Mouse (Mus musculus): ENCODE data around the gene Gm10309. TPM values are rescaled to one million over a fixed set of nuclear protein-coding genes. Genes with fewer than 3 reads are reported as not detected.

The Gm10309 gene
- polyA plus RNA-seq, 1 experiment from 2014 or later = 0.11 TPM

DNA sequence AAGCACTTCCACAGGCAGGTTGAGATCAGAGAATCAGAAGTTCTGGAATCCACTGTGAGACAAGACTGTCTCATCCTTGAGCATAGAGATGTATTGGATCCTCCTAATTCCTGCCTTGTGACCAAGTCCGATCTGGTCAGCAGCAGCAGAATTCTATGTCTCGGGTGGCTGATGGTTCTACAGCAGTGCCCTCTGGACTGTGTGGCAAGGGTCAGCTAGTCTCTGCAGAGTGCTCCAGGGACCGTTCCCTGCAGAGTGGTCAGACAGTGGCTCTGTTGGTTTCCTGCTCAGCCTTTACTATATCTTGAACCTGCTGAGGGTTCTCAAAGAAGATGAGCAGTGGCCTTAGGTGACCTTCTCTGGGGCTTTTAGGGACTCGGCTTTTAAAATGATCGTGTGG lies 17.6 kb upstream of the Gm10309 start:
- DNase-seq (ENCODE audit: low spot score) (no peak), ATAC-seq (replicated peaks; ENCODE audit: low FRiP score) (no peak)
- Histone ChIP-seq H3K9me3 (ENCODE audit: control insufficient read depth, low read length) (no peaks in the 10 kb centered on the region), H3K4me2 (no peak overlapping the region), H3K36me3 (ENCODE audit: control insufficient read depth, insufficient read depth, low read length) (no peaks in the 10 kb centered on the region), H3K27ac (ENCODE audit: low read depth, low read length) (no peak overlapping the region), H3K27me3 (replicated peaks; ENCODE audit: control insufficient read depth, insufficient read depth, low read length) (no peaks in the 10 kb centered on the region), H3K9ac (ENCODE audit: low read depth, low read length) (no peak overlapping the region), H3K4me3 (ENCODE audit: low read depth, low read length) (no peak overlapping the region), H3K4me1 (replicated peaks; ENCODE audit: control insufficient read depth, insufficient read depth, low read length) (peaks cover 3% of the 10 kb centered on the region; the same call in 1 of the 2 replicates)
- WGBS = 75% methylated on average over 5 of the region's 5 CpGs

DNA sequence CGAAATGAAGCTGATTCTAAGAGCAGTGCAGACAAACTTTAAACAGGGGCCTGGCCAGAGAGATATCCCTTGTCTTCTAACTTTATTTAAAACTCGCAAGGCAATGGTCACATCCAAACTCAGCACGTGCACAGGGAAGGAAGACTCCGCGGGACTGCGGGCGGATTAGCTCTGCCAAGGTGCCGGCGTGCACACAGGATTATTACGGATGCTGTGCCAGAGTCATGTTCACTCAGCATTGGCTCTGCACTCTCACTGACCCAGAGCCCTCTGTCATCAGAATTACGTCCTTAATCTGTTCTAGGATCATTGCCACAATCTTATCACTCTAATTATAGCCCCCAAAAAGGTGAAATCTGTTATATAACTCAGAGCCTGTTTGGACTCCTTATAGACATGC lies 16.2 kb upstream of the Gm10309 start:
- WGBS = 87% methylated on average over 11 of the region's 11 CpGs
- DNase-seq (ENCODE audit: low spot score) (no peak), ATAC-seq (replicated peaks; ENCODE audit: low FRiP score) (no peak)

DNA sequence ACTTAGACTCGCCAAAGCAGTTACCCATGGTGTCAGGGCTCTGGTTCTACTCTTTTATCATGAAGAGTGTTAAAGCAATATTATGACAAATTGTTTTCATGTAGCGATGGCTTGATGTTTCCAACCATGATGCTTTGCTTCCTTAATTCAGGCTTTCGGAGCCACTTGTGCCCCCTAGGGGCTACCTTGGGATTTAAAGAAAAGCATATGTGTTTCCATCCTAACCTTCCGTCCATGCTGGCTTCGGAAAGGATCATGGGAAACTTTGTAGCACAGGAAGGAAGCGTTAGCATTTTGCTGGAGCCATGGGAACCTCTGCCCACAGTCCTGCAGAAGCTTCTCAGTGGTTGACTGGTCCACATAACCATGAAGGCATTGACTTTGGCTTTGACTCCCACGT lies 13.6 kb upstream of the Gm10309 start:
- peaks cover 3% of the 10 kb centered on the region; the same call in 1 of the 2 replicates for H3K4me1 ChIP-seq (replicated peaks; ENCODE audit: control insufficient read depth, insufficient read depth, low read length)
- no peaks in the 10 kb centered on the region for H3K9me3 ChIP-seq (ENCODE audit: control insufficient read depth, low read length)
- H3K9ac ChIP-seq (ENCODE audit: low read depth, low read length) = no peak overlapping the region
- 84% methylated on average over 7 of the region's 7 CpGs for WGBS
- ATAC-seq (replicated peaks; ENCODE audit: low FRiP score) (no peak), DNase-seq (ENCODE audit: low spot score) (no peak)
- H3K36me3 ChIP-seq (ENCODE audit: control insufficient read depth, insufficient read depth, low read length) = no peaks in the 10 kb centered on the region
- H3K4me2 ChIP-seq = no peak overlapping the region
- no peak overlapping the region for H3K27ac ChIP-seq (ENCODE audit: low read depth, low read length)
- H3K27me3 ChIP-seq (replicated peaks; ENCODE audit: control insufficient read depth, insufficient read depth, low read length) = no peaks in the 10 kb centered on the region
- H3K4me3 ChIP-seq (ENCODE audit: low read depth, low read length) = no peak overlapping the region

More for the DNA sequence above, 16.2 kb upstream of the Gm10309 start:
- Histone ChIP-seq H3K4me3 (ENCODE audit: low read depth, low read length) (no peak overlapping the region), H3K27me3 (replicated peaks; ENCODE audit: control insufficient read depth, insufficient read depth, low read length) (no peaks in the 10 kb centered on the region), H3K4me2 (no peak overlapping the region), H3K36me3 (ENCODE audit: control insufficient read depth, insufficient read depth, low read length) (no peaks in the 10 kb centered on the region), H3K4me1 (replicated peaks; ENCODE audit: control insufficient read depth, insufficient read depth, low read length) (peaks cover 3% of the 10 kb centered on the region; the same call in 1 of the 2 replicates), H3K9me3 (ENCODE audit: control insufficient read depth, low read length) (no peaks in the 10 kb centered on the region), H3K9ac (ENCODE audit: low read depth, low read length) (no peak overlapping the region), H3K27ac (ENCODE audit: low read depth, low read length) (no peak overlapping the region)

DNA sequence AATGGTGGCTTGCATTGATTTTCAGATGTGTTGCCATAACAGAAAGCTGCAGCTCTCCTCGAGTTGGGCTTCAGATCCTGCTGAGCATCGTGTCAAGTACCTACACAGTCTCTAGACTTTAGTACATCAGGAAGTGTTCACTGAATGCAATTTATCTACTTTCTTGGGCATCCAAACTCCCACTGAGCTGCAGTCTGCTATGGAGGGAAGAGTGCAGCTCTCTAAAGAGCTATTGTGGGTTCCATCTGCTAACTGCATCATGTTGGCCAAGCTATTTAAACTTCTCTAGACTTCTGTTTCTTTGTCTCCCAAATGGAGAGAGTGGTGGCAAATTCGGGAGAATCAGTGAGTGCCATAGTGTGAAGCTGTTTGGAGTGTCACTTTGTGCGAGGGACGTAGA lies 11.6 kb upstream of the Gm10309 start:
- no peak for ATAC-seq (replicated peaks; ENCODE audit: low FRiP score)
- H3K4me3 ChIP-seq (ENCODE audit: low read depth, low read length) = no peak overlapping the region

DNA sequence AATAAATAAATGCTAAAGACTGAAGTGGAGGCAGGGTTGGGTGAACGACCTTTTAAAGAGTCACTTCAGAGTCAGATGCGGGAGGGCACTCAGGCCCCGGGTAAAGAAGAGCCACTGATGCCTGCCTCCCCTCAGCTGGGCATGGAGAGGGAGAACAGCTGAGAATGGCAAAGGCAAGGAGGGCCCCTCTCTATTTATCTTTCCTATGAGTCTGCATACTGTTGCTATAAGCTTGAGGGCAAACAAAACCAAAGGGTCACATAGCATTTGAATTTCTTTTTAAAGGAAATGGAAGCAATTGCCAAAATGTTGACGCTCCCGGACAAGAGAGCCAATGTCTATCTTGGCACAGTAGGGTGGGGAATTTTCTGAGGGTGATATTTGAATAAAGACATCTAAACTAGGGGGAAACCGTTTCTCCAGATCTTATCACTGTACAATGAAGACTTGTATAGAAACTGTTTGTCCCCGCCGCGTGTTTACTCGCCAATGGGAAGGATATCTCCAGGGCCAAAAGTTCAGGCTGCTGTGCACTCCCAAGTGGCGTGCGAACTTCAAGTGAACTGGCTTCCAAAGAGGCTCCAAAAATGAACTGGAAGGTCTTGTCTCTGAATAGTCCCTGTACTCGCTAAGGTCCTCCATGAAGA lies 10.1 kb upstream of the Gm10309 start:
- no peak for DNase-seq (ENCODE audit: low spot score)
- Histone ChIP-seq H3K27me3 (replicated peaks; ENCODE audit: control insufficient read depth, insufficient read depth, low read length) (no peaks in the 10 kb centered on the region), H3K4me3 (ENCODE audit: low read depth, low read length) (no peak overlapping the region), H3K4me2 (no peak overlapping the region), H3K9me3 (ENCODE audit: control insufficient read depth, low read length) (no peaks in the 10 kb centered on the region), H3K9ac (ENCODE audit: low read depth, low read length) (no peak overlapping the region), H3K4me1 (replicated peaks; ENCODE audit: control insufficient read depth, insufficient read depth, low read length) (no peaks in the 10 kb centered on the region), H3K36me3 (ENCODE audit: control insufficient read depth, insufficient read depth, low read length) (no peaks in the 10 kb centered on the region), H3K27ac (ENCODE audit: low read depth, low read length) (no peak overlapping the region)
- 76% methylated on average over 13 of the region's 13 CpGs for WGBS
- ATAC-seq (replicated peaks; ENCODE audit: low FRiP score) = no peak

More for the DNA sequence above, 11.6 kb upstream of the Gm10309 start:
- 81% methylated on average over 5 of the region's 5 CpGs for WGBS
- no peak overlapping the region for H3K4me2 ChIP-seq
- H3K27ac ChIP-seq (ENCODE audit: low read depth, low read length) = no peak overlapping the region
- H3K27me3 ChIP-seq (replicated peaks; ENCODE audit: control insufficient read depth, insufficient read depth, low read length) = no peaks in the 10 kb centered on the region
- no peaks in the 10 kb centered on the region for H3K36me3 ChIP-seq (ENCODE audit: control insufficient read depth, insufficient read depth, low read length)
- H3K9me3 ChIP-seq (ENCODE audit: control insufficient read depth, low read length) = no peaks in the 10 kb centered on the region
- no peaks in the 10 kb centered on the region for H3K4me1 ChIP-seq (replicated peaks; ENCODE audit: control insufficient read depth, insufficient read depth, low read length)
- no peak for DNase-seq (ENCODE audit: low spot score)
- H3K9ac ChIP-seq (ENCODE audit: low read depth, low read length) = no peak overlapping the region

DNA sequence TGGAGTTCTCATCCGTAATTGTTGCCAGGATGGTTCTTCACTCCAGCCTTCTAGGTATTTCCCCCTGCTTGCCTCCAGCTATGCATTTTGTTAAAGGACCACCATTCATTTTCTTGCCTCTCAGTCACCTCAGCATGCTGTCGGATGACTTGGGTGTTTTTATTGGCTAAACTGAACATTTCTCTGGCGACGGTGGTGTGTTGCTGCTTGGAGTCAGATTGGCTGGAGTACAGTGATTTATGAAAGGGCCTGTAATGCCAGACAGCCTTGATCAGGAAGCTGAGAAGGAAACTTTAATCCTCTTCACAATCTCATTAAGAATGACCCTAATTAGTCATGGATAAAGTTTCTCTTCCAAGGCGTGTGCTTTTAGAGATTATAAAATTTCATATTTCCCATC lies 4.8 kb upstream of the Gm10309 start:
- Histone ChIP-seq H3K27ac (ENCODE audit: low read depth, low read length) (no peak overlapping the region), H3K27me3 (replicated peaks; ENCODE audit: control insufficient read depth, insufficient read depth, low read length) (no peaks in the 10 kb centered on the region), H3K9ac (ENCODE audit: low read depth, low read length) (no peak overlapping the region), H3K9me3 (ENCODE audit: control insufficient read depth, low read length) (no peaks in the 10 kb centered on the region), H3K36me3 (ENCODE audit: control insufficient read depth, insufficient read depth, low read length) (no peaks in the 10 kb centered on the region), H3K4me1 (replicated peaks; ENCODE audit: control insufficient read depth, insufficient read depth, low read length) (no peaks in the 10 kb centered on the region), H3K4me2 (no peak overlapping the region), H3K4me3 (ENCODE audit: low read depth, low read length) (no peak overlapping the region)
- 74% methylated on average over 5 of the region's 5 CpGs for WGBS
- DNase-seq (ENCODE audit: low spot score) (no peak), ATAC-seq (replicated peaks; ENCODE audit: low FRiP score) (no peak)

DNA sequence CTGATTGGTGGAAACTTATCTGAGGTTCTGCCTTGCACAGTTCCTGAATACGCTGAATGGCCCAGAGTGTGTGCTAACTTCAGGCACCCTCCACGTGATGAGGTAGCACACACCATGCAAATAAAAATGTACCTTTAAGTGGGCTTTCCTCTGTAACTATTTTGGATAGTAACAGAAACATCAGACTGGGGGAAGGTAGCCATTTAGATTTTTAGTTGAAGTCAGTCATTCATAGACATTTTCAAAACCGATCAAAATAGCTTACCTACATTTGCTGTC lies 3.1 kb upstream of the Gm10309 start:
- Histone ChIP-seq H3K4me3 (ENCODE audit: low read depth, low read length) (no peak overlapping the region), H3K27ac (ENCODE audit: low read depth, low read length) (no peak overlapping the region), H3K4me1 (replicated peaks; ENCODE audit: control insufficient read depth, insufficient read depth, low read length) (no peaks in the 10 kb centered on the region), H3K36me3 (ENCODE audit: control insufficient read depth, insufficient read depth, low read length) (no peaks in the 10 kb centered on the region), H3K9me3 (ENCODE audit: control insufficient read depth, low read length) (no peaks in the 10 kb centered on the region), H3K4me2 (no peak overlapping the region), H3K27me3 (replicated peaks; ENCODE audit: control insufficient read depth, insufficient read depth, low read length) (no peaks in the 10 kb centered on the region), H3K9ac (ENCODE audit: low read depth, low read length) (no peak overlapping the region)
- DNase-seq (ENCODE audit: low spot score) (no peak), ATAC-seq (replicated peaks; ENCODE audit: low FRiP score) (no peak)
- WGBS = 77% methylated on average over 3 of the region's 3 CpGs

DNA sequence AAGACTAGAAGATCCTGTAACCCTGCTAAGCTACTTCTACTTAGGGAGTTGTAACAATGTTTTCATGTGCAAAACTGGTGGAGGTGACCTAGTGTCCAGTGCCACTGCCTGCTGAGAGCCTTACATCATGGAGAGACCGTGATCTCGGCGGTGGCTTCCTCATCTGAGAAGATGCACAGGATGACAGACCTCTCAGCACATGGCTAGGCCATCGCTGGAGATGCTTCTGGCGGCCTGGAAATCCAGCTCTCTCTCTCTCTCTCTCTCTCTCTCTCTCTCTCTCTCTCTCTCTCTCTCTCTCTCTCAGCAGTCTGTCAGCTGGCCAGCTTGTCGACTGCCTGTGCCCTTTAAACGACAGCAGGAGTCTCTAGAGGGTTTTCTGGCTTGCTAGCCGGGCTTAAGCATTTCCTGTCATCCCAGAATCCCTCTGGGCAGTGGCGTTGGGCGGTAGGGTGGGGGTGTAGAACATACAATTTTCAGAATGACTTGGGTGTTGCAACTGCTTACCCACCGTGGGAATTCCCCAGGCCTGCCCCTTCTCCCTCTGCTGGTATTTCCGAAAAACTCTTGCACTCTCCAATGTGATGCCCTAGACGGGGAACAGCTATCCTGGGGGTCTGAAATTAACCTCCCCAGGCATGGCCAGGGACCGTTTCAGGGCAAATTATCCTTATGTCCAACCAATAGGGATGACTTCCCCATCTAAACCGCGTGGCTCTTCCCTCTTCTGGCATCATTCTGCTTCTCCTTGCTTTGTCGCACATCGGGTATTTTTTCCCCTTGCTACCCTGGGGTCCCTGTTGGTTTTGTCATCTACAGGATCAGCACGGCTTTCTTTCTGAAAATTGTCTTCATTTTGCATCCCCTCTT lies 2.5 kb upstream of the Gm10309 start:
- WGBS = 65% methylated on average over 19 of the region's 19 CpGs
- no peak overlapping the region for H3K4me3 ChIP-seq (ENCODE audit: low read depth, low read length)
- no peaks in the 10 kb centered on the region for H3K4me1 ChIP-seq (replicated peaks; ENCODE audit: control insufficient read depth, insufficient read depth, low read length)
- no peak overlapping the region for H3K4me2 ChIP-seq
- no peaks in the 10 kb centered on the region for H3K27me3 ChIP-seq (replicated peaks; ENCODE audit: control insufficient read depth, insufficient read depth, low read length)
- no peaks in the 10 kb centered on the region for H3K36me3 ChIP-seq (ENCODE audit: control insufficient read depth, insufficient read depth, low read length)
- DNase-seq (ENCODE audit: low spot score) (no peak), ATAC-seq (replicated peaks; ENCODE audit: low FRiP score) (no peak)
- H3K9ac ChIP-seq (ENCODE audit: low read depth, low read length) = no peak overlapping the region
- H3K9me3 ChIP-seq (ENCODE audit: control insufficient read depth, low read length) = no peaks in the 10 kb centered on the region
- H3K27ac ChIP-seq (ENCODE audit: low read depth, low read length) = no peak overlapping the region

DNA sequence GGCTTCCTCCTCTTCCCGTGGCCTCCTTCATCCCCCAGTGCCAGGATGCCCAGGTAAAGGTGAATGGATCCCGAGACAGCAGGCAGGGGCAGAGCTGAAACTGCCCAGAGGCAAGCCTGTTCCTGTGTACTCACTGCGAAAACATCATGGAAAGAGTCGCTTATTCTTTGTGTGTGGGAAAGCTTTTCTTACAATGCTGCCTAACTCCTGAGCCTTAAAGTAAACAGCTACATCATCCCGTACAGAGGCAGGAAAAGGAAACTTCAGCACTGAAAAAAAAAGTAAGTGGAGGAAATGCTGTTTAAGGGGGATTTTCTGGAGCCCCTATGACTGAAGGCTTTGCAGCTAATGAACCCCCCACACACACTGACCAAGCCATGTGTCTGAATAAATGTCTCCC lies 1.8 kb upstream of the Gm10309 start:
- no peak overlapping the region for H3K4me2 ChIP-seq
- H3K36me3 ChIP-seq (ENCODE audit: control insufficient read depth, insufficient read depth, low read length) = no peaks in the 10 kb centered on the region
- no peak overlapping the region for H3K27ac ChIP-seq (ENCODE audit: low read depth, low read length)
- DNase-seq (ENCODE audit: low spot score) (no peak), ATAC-seq (replicated peaks; ENCODE audit: low FRiP score) (no peak)
- WGBS = 56% methylated on average over 5 of the region's 5 CpGs
- H3K4me3 ChIP-seq (ENCODE audit: low read depth, low read length) = no peak overlapping the region
- no peaks in the 10 kb centered on the region for H3K4me1 ChIP-seq (replicated peaks; ENCODE audit: control insufficient read depth, insufficient read depth, low read length)
- H3K9ac ChIP-seq (ENCODE audit: low read depth, low read length) = no peak overlapping the region
- H3K27me3 ChIP-seq (replicated peaks; ENCODE audit: control insufficient read depth, insufficient read depth, low read length) = no peaks in the 10 kb centered on the region
- H3K9me3 ChIP-seq (ENCODE audit: control insufficient read depth, low read length) = no peaks in the 10 kb centered on the region
